Mouse (Mus musculus) left cerebral cortex, postnatal 4 days (tissue): Measurements from ENCODE around the gene Rdh9. TPM values are rescaled to one million over a fixed set of nuclear protein-coding genes. Genes with fewer than 3 reads are reported as not detected.

Experiments used
- DNase-seq: peaks from one replicate; pipeline ENCODE4 v3.0.0-alpha.2; 2022
- intact Hi-C: fragments of 180-260 bp; cut with DNase I; formaldehyde crosslinking; loops from one replicate; pipeline ENCODE4 v1.15.1; 2025
- total RNA-seq, 2 experiments: library from RNA; stranded (reverse); gene quantifications; 2 replicates each; pipeline ENCODE4 v1.2.3; 2021

Gene Rdh9
- under 1 TPM; 0.60 to 0.72 TPM for total RNA-seq

DNA sequence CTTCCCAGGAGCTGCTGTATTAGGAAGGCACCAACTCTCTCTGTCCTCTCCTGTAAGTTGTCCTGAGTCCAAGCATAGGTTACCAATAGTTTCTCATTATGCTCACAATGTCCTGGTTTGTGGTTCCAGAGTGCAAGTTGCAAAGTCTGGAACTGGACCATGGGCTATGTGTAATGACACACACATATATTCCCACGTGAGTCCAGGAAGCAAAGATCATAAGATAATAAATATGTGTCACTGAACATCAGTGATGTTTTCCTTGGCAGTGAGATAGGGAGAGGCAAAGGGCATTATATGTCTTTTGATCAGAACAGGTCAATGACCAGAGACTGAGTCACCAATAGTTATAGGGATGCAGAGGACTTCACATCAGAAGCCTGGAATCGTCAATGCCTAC is at the start of gene Rdh9:
Gene Rdh9, plus strand, starts transcription at position 376 of the 400 bp plus-strand sequence.
- intact Hi-C loops = no loop called here
- no peak for DNase-seq

- intact Hi-C loops = no loop called here
- peak; percentile 79 for DNase-seq
These were observed 47.7 kb upstream of the Rdh9 start for GRCm38 (mm10) chr10:127728437-127728836.

- no peak for DNase-seq
- intact Hi-C loops = no loop called here
These were observed 45.8 kb upstream of the Rdh9 start for GRCm38 (mm10) chr10:127730285-127730932.

DNA sequence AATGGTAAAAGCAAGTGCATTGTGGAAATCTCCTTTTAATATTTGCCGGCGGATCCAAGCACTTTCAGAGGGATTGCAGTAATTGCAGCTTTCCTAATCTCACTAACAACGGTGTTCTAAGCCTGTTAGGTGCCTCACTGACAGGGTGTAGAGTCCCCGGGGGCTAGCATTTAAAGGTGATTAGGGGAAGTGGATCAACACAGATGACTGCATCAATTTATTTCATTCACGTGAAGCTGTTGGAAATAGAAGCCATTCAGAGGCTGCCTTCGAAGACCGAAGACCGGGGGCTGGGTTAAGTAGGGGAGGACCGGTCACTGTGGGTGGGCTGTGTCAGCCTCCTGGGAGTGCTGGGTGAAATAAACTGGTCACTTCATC is 45.3 kb upstream of the Rdh9 start:
- intact Hi-C loops = no loop called here
- DNase-seq = no peak

GRCm38 (mm10) chr10:127731397-127731796 is 44.8 kb upstream of the Rdh9 start:
- DNase-seq = no peak
- intact Hi-C loops = no loop called here

DNA sequence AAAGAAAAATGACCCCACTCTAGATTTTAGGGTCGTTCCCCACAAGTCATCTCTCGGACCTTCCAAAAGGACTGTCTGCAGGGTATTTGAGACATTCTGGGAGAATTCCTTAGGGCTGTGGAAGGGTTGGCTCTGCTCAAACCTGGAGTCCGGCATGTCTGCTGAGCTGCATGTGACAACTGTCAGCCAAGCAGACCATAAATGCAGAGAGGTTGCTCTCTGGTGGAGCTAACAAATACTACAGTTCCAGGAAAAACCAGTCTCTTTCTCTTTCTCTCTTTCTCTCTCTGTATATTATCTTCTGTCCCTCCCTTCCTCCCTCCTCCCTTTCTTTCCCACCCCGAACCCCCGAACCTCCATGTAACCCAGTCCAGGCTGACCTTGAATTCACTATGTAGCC is 41.8 kb upstream of the Rdh9 start:
- intact Hi-C loops = no loop called here
- peak; percentile 31 for DNase-seq

DNA sequence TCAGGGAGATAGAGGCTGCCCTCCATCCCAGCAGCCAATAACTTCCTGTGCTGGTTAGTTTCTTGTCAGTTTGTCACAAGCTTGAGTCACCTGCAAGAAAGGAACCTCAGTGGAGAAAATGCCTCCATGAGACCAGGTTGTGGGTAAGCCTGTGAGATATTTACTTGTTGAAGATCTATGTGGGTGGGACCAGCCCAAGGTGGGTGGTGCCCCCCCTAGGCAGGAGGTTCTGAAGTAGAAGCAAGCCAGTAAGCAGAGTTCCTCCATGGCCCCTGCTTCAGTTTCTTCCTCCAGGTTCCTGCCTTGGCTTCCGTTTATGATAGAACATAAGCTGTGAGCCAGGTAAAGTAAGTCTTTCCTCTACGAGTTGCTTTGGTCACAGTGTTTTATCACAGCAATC is 39.9 kb upstream of the Rdh9 start:
- intact Hi-C loops = loop anchor here (5.0 kb wide), 3 partner anchors 44 to 201 kb away; no protein-coding TSS in a partner anchor
- no peak for DNase-seq

DNA sequence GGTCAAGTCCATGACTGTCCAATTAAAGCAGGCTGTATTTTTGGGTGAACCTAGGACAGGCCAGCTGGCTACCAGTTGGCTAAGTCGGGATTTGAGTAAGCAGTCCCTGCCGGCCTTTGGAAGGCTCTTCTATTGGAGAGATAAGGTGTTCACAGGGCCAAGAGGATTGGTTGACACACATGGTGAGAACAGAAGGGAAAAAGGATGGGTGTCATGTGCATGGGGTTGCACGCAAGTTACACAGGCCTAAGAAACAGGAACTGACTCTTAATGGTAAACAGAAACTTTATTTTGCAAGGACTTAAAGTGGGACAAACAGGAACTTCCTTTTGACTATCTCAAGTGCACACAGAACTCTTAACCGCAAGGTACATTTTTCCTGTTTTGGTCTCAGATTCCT is 39.3 kb upstream of the Rdh9 start:
- DNase-seq = no peak
- intact Hi-C loops = loop anchor here (5.0 kb wide), 3 partner anchors 45 to 200 kb away; no protein-coding TSS in a partner anchor

DNA sequence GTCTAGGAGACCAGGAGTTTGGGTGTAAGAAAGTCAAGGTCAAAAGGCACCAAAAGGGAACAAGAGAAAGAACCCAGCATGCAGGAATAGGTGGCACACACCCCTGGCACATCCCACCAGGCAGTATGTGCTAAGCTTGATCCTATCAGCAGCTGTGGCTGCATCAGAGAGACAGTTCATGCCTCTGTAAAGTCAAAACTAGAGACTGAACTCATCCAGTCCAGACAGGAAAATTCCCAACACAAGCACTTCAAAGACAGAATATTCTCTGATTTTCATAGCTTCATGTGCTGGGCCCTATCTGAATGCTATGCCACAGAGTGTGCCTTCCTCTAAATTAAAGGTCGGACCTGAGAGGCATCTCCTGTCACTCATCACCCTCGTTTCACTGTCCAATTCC is 38.6 kb upstream of the Rdh9 start:
- DNase-seq = no peak
- intact Hi-C loops = loop anchor here (5.0 kb wide), 3 partner anchors 45 to 200 kb away; no protein-coding TSS in a partner anchor

GRCm38 (mm10) chr10:127738151-127738882 is 37.9 kb upstream of the Rdh9 start:
- DNase-seq = peak; percentile 25
- intact Hi-C loops = loop anchor here (5.0 kb wide), 3 partner anchors 46 to 199 kb away; no protein-coding TSS in a partner anchor

- intact Hi-C loops = loop anchor here (5.0 kb wide), 3 partner anchors 47 to 198 kb away; no protein-coding TSS in a partner anchor
- peak; percentile 76 for DNase-seq
These were observed 37.0 kb upstream of the Rdh9 start, which contains the start of gene Zbtb39 for GRCm38 (mm10) chr10:127739083-127739660. Gene Zbtb39, plus strand, starts transcription at chr10:127739538.

GRCm38 (mm10) chr10:127739661-127740161 is 36.5 kb upstream of the Rdh9 start:
- intact Hi-C loops = loop anchor here (5.0 kb wide), 3 partner anchors 47 to 198 kb away; no protein-coding TSS in a partner anchor

DNA sequence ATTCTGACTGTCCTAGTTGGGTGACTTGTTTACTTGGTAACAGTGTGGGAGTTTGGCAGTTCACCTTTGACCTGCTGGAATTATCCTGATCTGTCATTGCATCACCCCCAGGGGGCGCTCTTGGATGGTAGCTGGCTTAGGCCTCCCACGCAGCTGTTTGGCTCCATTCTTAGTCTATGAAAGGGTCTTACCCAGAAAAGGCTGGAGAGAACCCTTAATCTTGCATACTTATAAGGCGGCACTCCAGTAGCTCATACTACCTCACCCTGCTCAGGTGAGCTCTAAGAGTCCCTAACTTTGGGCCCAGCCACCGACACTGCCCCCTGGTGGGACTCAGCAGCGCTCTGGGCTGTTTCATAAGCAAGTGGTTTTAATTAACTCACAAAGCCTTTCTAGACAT is 31.5 kb upstream of the Rdh9 start:
- intact Hi-C loops = no loop called here
- DNase-seq = peak; percentile 50

More at GRCm38 (mm10) chr10:127739661-127740161, 36.5 kb upstream of the Rdh9 start:
- DNase-seq = peak; percentile 44

DNA sequence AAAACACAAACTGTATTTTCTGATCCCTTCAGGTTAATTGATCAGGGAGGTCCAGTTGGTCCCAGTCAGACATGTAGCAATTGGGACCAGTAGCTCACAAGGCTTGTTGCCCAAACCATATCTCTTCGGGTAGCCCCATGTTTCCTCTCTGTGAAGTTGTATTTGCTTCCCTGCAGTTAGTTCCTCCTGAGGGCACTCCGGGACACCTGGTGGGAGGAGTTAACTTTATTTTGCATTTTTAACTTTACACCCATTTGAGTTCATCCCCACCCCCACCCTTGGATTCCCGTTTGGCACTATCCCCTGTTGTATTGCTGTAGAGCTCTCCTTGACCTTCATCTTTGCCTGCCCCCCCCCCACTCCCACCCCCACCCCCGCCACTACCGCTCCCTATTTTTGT is 30.3 kb upstream of the Rdh9 start:
- DNase-seq = no peak
- intact Hi-C loops = no loop called here

GRCm38 (mm10) chr10:127747254-127747653 is 28.9 kb upstream of the Rdh9 start:
- intact Hi-C loops = no loop called here
- DNase-seq = no peak

GRCm38 (mm10) chr10:127748847-127749612 is 27.2 kb upstream of the Rdh9 start:
- DNase-seq = no peak
- intact Hi-C loops = no loop called here

DNA sequence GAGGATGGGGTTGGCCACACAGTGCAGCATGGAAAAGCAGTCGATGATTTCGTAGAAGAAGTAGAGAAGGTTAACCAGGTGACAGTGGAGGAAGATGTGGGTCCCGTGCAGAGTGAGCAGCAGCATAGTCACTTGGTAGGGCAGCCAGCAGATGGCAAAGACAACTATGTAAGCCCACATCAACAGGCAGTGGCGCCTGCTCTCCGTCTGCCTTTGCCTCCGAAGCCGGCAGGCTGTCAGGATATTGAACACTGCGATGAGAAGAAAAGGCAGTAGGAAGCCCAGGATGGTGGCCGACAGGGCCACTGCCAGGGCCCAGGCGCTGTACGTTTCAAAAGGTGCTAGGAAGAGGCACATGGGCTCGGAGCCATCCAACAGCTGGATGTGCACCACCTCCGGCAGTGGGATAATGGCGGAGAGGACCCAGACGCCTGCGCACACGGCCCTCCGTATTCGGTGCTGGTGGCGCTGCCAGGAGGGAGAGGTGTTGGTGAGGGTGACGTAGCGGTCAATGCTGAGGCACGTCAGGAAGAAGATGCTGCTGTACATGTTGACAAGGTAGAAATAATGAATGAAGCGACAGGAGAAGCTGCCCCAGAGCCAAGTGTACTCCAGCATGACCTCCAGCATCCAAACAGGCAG is 25.9 kb upstream of the Rdh9 start:
- intact Hi-C loops = no loop called here
- no peak for DNase-seq

GRCm38 (mm10) chr10:127751548-127751947 is 24.6 kb upstream of the Rdh9 start, which contains the start of gene Gpr182:
Gene Gpr182, minus strand, starts transcription at chr10:127751732.
- intact Hi-C loops = no loop called here
- no peak for DNase-seq

- intact Hi-C loops = no loop called here
- no peak for DNase-seq
These were observed 21.5 kb upstream of the Rdh9 start for GRCm38 (mm10) chr10:127754566-127755166.
